Mouse (Mus musculus): ENCODE data around the gene Ptpru.

Ptpru gene

GRCm38 (mm10) chr4:131837872-131838524 is at the start of gene Ptpru:
Ptpru (minus strand) TSS chr4:131838288.
- DNase-seq (ENCODE audit: low spot score in 2 of 2): peak; percentile 85 to 93

DNA sequence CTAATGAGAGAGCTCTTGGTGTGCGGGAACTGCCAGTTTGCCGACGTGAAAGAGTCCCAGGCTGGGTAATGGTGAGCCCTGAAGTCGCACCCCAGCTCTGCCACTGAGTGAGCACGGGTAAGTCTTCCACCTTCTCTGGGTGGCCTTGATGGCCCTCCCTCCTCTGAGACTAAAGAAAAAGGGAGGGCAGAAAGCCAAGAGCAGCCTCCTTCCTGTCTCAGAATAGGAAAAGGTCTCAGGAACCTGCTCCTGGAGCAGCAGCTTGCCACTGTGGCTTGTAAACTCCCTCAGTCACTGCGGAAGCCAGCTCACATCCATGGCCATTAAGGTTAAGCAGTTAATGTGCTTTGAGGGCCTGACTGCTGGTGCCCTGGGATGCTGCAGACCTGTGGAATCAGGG is 47.3 kb upstream of the Ptpru start:
- no peak for DNase-seq (ENCODE audit: low spot score in 2 of 2)

GRCm38 (mm10) chr4:131883571-131883970 is 45.5 kb upstream of the Ptpru start:
- DNase-seq (ENCODE audit: low spot score in 2 of 2): no peak

DNA sequence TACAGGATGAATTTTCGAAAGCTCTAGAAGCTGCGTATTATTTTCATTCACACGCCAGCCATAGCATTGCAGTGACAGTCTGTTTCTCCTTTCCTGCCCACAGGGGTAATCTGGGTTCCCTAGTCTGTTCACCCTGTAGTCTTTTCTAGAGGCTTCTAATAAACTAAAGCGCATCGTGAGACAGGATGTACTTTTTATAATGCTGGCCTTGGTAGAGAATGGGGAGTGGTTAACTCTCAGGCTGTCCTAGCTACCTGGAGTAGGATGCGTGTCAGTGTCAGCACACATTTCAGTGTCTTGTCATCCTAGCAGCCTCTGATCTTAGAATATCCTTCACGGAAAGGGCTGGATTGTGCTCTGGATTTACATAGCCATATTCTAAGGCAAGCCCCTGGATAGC is 43.2 kb upstream of the Ptpru start:
- DNase-seq (ENCODE audit: low spot score in 2 of 2): no peak

- no peak for DNase-seq (ENCODE audit: low spot score in 2 of 2)
Measured at GRCm38 (mm10) chr4:131879692-131880091, 41.6 kb upstream of the Ptpru start.

- DNase-seq (ENCODE audit: low spot score in 2 of 2): no peak
Measured at GRCm38 (mm10) chr4:131876836-131877235, 38.7 kb upstream of the Ptpru start.

- DNase-seq (ENCODE audit: low spot score in 2 of 2): no peak
Measured at GRCm38 (mm10) chr4:131875242-131875641, 37.2 kb upstream of the Ptpru start.

DNA sequence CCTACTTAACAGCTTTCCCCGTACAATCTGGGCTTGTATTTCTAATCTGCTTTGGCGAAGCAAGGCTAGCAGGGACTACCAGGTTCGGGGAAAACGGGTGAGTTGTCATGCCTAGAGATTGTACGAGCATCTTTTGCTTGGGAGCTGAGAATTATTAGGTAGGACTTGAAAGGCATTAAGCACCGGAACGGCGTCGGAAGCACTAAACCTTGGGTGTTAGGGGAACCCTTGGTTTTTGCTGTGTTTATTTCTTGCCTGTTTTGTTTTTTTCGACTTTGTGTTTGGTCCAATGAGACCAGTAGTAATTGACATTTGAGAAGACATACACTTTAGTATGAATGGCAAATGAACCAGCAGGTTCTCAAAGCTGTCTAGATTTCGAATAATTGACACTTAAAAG is 36.5 kb upstream of the Ptpru start:
- DNase-seq (ENCODE audit: low spot score in 2 of 2): no peak

DNA sequence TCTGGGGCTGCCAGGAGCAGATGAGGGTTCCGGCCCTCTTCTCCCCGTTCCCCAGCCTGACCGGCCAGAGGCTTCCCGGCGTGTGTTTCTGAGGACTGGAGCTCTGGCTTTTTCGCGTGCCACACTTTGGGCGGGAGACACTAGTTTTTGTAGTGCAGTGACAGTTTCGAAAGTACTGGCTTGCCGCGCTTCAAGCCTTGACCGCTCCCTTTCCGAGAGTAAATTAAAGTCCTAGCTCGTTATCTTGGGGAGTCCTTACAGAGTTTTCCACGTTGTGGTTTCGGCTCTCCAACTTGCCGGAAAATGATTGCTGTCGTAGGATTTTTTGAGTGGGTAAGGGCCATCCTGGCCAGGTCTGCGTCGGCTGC is 36.1 kb upstream of the Ptpru start:
- DNase-seq (ENCODE audit: low spot score in 2 of 2): no peak

GRCm38 (mm10) chr4:131873293-131874168 is 35.4 kb upstream of the Ptpru start, which contains the start of gene Srsf4:
Srsf4 (plus strand) TSS chr4:131873617.
- peak; percentile 97 for DNase-seq (ENCODE audit: low spot score in 2 of 2)

GRCm38 (mm10) chr4:131872672-131873292 is 34.7 kb upstream of the Ptpru start:
- DNase-seq (ENCODE audit: low spot score in 2 of 2): no peak

- no peak for DNase-seq (ENCODE audit: low spot score in 2 of 2)
Measured at GRCm38 (mm10) chr4:131861341-131861739, 23.3 kb upstream of the Ptpru start.

GRCm38 (mm10) chr4:131860492-131861340 is 22.6 kb upstream of the Ptpru start:
- peak; percentile 82 to 90 for DNase-seq (ENCODE audit: low spot score in 2 of 2)

GRCm38 (mm10) chr4:131854950-131855349 is 16.9 kb upstream of the Ptpru start:
- DNase-seq (ENCODE audit: low spot score in 2 of 2): no peak

DNA sequence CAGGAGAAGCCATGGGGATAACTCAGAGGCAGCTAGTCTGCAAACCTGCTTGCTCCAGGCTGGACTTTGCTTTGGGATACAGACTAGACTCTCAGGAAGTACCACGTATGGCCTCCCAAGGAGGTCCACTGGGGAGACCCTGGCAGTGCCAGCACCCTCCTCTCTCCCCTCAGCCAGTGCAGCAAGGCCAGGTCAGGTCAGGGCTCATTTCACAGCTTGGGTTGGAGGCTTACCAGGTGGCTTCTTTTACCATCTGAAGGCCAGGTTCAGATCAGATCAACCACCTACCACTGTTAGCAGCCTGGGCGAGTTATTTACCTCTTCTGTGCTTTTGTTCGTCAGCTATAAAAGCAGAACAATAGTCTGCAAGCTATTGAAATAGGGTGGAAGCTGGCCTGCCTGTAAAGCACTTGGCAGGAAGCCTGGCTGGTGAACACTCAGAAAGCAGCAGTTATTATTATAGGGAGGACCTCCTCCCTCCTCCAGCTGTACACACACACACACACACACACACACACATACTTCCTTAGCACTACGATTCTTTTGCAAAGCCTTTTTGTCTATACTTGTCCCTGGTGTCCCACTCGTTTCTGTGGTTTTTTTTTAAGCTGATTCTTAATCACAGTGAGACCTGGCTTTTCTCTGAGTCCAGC is 12.0 kb upstream of the Ptpru start:
- peak; percentile 79 to 83 for DNase-seq (ENCODE audit: low spot score in 2 of 2)

DNA sequence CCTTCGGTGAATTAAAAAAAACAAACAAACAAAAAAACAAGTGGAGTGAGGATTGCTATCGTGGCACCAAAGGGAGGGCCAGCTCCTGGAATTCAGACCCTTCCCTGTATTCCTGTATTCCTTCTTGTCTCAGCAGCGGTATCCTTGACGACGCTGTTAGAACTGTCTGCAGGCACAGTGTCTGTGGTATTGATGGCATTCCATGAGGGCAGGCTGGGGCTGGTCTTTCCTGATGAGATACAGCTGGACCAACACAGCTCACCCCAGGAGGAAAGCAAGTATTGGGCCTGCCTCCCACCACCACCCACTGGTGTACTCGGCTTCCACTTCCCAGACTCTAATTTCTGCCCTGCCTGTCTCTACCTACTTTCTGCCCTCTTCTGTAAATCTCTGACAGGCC is 10.0 kb upstream of the Ptpru start:
- DNase-seq (ENCODE audit: low spot score in 2 of 2): no peak

- DNase-seq (ENCODE audit: low spot score in 2 of 2): no peak
Measured at GRCm38 (mm10) chr4:131845991-131846778, 8.1 kb upstream of the Ptpru start.

- DNase-seq (ENCODE audit: low spot score in 2 of 2): peak; percentile 96
Measured at GRCm38 (mm10) chr4:131843290-131843743, 5.2 kb upstream of the Ptpru start, which contains the start of gene Mecr. Mecr (plus strand) TSS chr4:131843470.

DNA sequence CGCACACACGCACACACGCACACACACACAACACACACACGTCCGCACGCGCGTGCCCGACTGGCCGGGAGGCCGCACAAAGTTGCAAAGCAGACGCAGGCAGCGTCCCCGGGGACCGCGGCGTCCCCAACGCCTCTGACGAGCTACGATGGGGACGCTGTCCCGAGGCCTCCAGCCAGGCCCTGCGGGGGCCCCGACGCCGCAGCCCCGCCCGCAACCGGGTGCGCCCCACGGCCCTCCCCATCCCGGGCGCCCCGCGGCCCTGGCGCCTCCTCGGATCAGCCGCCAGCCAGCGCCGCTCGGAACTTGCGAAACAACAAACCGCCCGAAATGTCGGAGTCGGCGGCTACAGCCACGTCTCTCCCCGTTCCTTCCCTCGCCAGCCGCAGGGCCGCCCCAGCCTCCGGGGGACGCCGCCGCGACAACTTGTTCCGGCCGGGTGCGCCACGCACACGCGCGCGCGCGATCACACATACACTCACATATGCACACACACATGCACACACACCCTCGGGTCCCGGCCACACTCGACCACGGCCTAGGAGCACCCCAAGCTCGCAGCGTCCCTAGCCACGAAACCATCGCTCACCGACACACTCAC is 1.1 kb downstream of the Ptpru start:
- peak in 1 of 2 experiments; percentile 48 for DNase-seq (ENCODE audit: low spot score in 2 of 2)
